ENCODE assay signal across 8 mouse cellular contexts in the genomic region with DNA sequence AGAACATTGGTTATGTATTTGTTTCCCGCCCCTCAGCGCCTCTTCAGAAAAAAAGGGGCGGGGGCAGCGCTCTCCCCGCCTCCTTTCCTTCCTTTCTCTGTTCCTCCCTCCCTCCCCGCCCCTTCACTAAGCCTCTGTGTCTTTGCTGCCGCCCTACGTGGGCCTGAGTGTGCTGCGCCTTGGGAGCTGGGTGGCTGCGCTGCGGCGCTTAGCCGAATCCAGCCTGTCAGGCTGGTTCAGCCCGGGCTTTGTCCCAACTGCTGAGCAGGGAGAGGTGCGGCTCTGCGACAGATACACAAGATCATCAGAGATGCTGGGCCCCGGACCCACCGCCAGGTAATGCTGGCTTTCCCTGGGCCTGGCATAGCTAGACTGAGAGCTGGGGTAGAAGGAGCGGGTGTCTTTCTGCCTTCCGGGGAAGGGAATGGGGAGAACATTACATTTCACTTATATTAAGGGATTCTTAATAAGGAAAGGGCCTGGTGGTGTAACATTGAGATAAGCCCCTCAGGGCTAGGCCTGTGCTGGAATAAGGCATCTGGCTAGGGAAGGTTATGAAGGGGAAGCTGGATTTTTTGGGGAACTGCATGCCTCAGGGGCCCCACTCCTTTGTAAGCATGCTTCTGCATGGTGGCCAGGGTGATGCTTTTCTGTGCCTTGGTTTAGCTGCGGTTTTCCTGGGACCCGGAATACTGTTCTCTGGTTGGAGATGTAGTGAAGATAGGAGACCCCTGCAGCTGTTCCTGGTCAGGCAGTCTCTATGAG. TPM values are rescaled to one million over a fixed set of nuclear protein-coding genes. Genes with fewer than 3 reads are reported as not detected.
DNase-seq lines count a peak whose midpoint lies in the region; ATAC-seq lines count a peak whose summit lies in the region.

No protein-coding gene starts in this region.

- peak; percentile 95 for ATAC-seq in CD4-positive, CD25-positive, alpha-beta regulatory T cell, adult 4 months
- peak; percentile 83 for ATAC-seq in heart, embryonic 14.5 days (ENCODE audit: insufficient number of reproducible peaks, insufficient read depth, low FRiP score, low read depth)
- peak; percentile 94 for ATAC-seq in liver, embryonic 12.5 days
- ATAC-seq in stomach, embryonic 14.5 days (ENCODE audit: insufficient number of reproducible peaks, insufficient read depth, low FRiP score, low read depth): peak; percentile 93

- no peaks in the 10 kb centered on the region for H3K36me3 ChIP-seq in forebrain, embryonic 10.5 days (replicated peaks)
- no peaks in the 10 kb centered on the region for H3K36me3 ChIP-seq in heart, embryonic 14.5 days (ENCODE audit: control insufficient read depth, insufficient read depth, low read length)
- no peaks in the 10 kb centered on the region for H3K36me3 ChIP-seq in liver, embryonic 12.5 days
- H3K36me3 ChIP-seq in stomach, embryonic 14.5 days (ENCODE audit: control insufficient read depth, insufficient read depth, low read length): no peaks in the 10 kb centered on the region

- H3K27ac ChIP-seq in forebrain, embryonic 10.5 days: peak overlapping the region; percentile 88
- no peak overlapping the region for H3K27ac ChIP-seq in heart, embryonic 14.5 days (replicated peaks in 1 of 2; ENCODE audit: control insufficient read depth in 1 of 2, insufficient read depth in 1 of 2, low read depth in 2 of 2, low read length in 2 of 2)
- 0 out of 2 replicates have a peak overlapping the region, but pooled peaks have one; percentile 16 for H3K27ac ChIP-seq in liver, embryonic 12.5 days
- H3K27ac ChIP-seq in stomach, embryonic 14.5 days (ENCODE audit: low read length): peak overlapping the region; percentile 63

- peak; percentile 80 for DNase-seq in c-Kit-positive CD71-negative TER-119-negative erythroid progenitor cells, embryonic 14.5 days (ENCODE audit: low read depth)
- DNase-seq in forebrain, embryonic 10.5 days (ENCODE audit: extremely low spot score, low spot score): peak; percentile 73
- peak; percentile 80 for DNase-seq in kidney, postnatal 10 days
- DNase-seq in natural killer cell, adult 2 months (ENCODE audit: low spot score in 2 of 2): peak; percentile 18 to 44

- H3K27me3 ChIP-seq in forebrain, embryonic 10.5 days (ENCODE audit: poor library complexity, severe bottlenecking): no peaks in the 10 kb centered on the region
- H3K27me3 ChIP-seq in heart, embryonic 14.5 days (ENCODE audit: control insufficient read depth, insufficient read depth, low read length): no peaks in the 10 kb centered on the region
- H3K27me3 ChIP-seq in liver, embryonic 12.5 days (replicated peaks): no peaks in the 10 kb centered on the region
- H3K27me3 ChIP-seq in stomach, embryonic 14.5 days (ENCODE audit: control insufficient read depth, insufficient read depth, low read length): no peaks in the 10 kb centered on the region

- H3K9me3 ChIP-seq in forebrain, embryonic 10.5 days: no peaks in the 10 kb centered on the region
- no peaks in the 10 kb centered on the region for H3K9me3 ChIP-seq in heart, embryonic 14.5 days (ENCODE audit: control insufficient read depth, low read length)
- no peaks in the 10 kb centered on the region for H3K9me3 ChIP-seq in liver, embryonic 12.5 days (replicated peaks)
- no peaks in the 10 kb centered on the region for H3K9me3 ChIP-seq in stomach, embryonic 14.5 days (ENCODE audit: control insufficient read depth, low read depth, low read length)

- WGBS in forebrain, embryonic 10.5 days: 6% methylated on average over 21 of the region's 22 CpGs
- 7% methylated on average over 22 of the region's 22 CpGs for WGBS in heart, embryonic 14.5 days
- 5% methylated on average over 21 of the region's 22 CpGs for WGBS in liver, embryonic 12.5 days (ENCODE audit: insufficient replicate concordance)
- WGBS in stomach, embryonic 14.5 days: 6% methylated on average over 22 of the region's 22 CpGs

- peak overlapping the region; percentile 69 for H3K9ac ChIP-seq in heart, embryonic 14.5 days (ENCODE audit: low read length)
- peak overlapping the region; percentile 66 for H3K9ac ChIP-seq in liver, embryonic 12.5 days
- peak overlapping the region; percentile 48 for H3K9ac ChIP-seq in stomach, embryonic 14.5 days (replicated peaks; ENCODE audit: low read depth, low read length)

- peak overlapping the region; percentile 58 for H3K4me3 ChIP-seq in forebrain, embryonic 10.5 days
- H3K4me3 ChIP-seq in heart, embryonic 14.5 days (ENCODE audit: control insufficient read depth in 1 of 2, insufficient read depth in 1 of 2, low read depth in 1 of 2, low read length in 2 of 2): peak overlapping the region; percentile 33 to 58
- H3K4me3 ChIP-seq in liver, embryonic 12.5 days: peak overlapping the region; percentile 52
- H3K4me3 ChIP-seq in stomach, embryonic 14.5 days (ENCODE audit: low read depth, low read length): peak overlapping the region; percentile 40

- H3K4me1 ChIP-seq in forebrain, embryonic 10.5 days: peaks cover 23% of the 10 kb centered on the region
- peaks cover 0 to 3% of the 10 kb centered on the region in 2 experiments; a peak in 1 of 4 replicates for H3K4me1 ChIP-seq in heart, embryonic 14.5 days (ENCODE audit: control insufficient read depth in 2 of 2, insufficient read depth in 2 of 2, low read length in 2 of 2)
- peaks cover 15% of the 10 kb centered on the region for H3K4me1 ChIP-seq in liver, embryonic 12.5 days
- H3K4me1 ChIP-seq in stomach, embryonic 14.5 days (ENCODE audit: control insufficient read depth, insufficient read depth, low read length): peaks cover 5% of the 10 kb centered on the region; the same call in 1 of the 2 replicates

- peak overlapping the region; percentile 62 for H3K4me2 ChIP-seq in heart, embryonic 14.5 days (ENCODE audit: low read length)
- peak overlapping the region; percentile 73 for H3K4me2 ChIP-seq in liver, embryonic 12.5 days
- peak overlapping the region; percentile 57 for H3K4me2 ChIP-seq in stomach, embryonic 14.5 days (replicated peaks; ENCODE audit: low read depth, low read length)

RNA-seq across cellular contexts. Expression of a gene that starts 54.6 kb away (rescaled TPM):
- 1 to 10 TPM; 4.7 to 5.8 TPM for polyA plus RNA-seq in CD4-positive, CD25-positive, alpha-beta regulatory T cell, adult 4 months (2017; shearing (Covaris generic))
- polyA plus RNA-seq in forebrain, embryonic 10.5 days (2016; fragmentation: Nextera tagmentation; extraction: Ambion mirVana): 44.1 and 50.0 TPM in 2 replicates
- polyA plus RNA-seq in heart, embryonic 14.5 days (2014; fragmentation: Nextera tagmentation; extraction: Ambion mirVana): 3.4 and 4.1 TPM in 2 replicates
- 8.5 and 8.9 TPM in 2 replicates for polyA plus RNA-seq in liver, embryonic 12.5 days (2016; fragmentation: Nextera tagmentation; extraction: Ambion mirVana)
- polyA plus RNA-seq in stomach, embryonic 14.5 days (2014; fragmentation: Nextera tagmentation; extraction: Ambion mirVana): 35.7 and 36.2 TPM in 2 replicates

Comparison
In these comparisons a context has a peak if more than half of its experiments do, and no peak if none do; other contexts are left out.
1. H3K27ac ChIP-seq: peak in forebrain, embryonic 10.5 days (single experiment), liver, embryonic 12.5 days (single experiment) and stomach, embryonic 14.5 days (single experiment); none in heart, embryonic 14.5 days (0 of 2).
2. Peak in every context shown above with its lines, with median percentiles within 50 percentile points of each other: ATAC-seq, DNase-seq, H3K4me3 ChIP-seq, H3K4me2 ChIP-seq and H3K9ac ChIP-seq.